Mouse (Mus musculus) thymus, postnatal 14 days (tissue): ENCODE measurements around the gene Iscu.

Experiments
- DNase-seq: peaks from one replicate; pipeline ENCODE4 v3.0.0; 2021

Iscu gene

DNA sequence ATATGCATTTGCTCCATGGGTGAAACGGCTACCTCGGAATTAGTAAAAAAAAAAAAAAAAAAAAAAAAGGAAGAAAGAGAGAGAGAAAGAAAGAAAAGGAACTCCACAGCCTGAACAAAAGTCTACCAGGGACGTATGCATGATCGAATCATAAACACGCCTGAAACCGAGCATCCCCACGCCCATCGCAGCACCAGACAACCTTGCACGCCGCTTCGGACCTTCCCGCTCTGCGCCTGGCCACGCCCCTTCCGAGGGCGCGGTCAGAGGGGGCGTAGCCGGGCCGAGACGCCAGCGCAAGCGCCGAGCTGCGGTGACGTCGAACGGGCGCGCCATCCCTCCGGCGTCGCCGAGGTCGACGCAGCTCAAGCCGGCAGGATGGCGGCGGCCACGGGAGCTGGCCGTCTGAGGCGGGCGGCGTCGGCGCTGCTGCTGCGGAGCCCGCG, at the start of gene Iscu, which contains the start of gene Sart3:
Gene Iscu, plus strand, starts transcription at position 299 of the 446 bp plus-strand sequence.
Gene Sart3, minus strand, starts transcription at position 61 of the 446 bp plus-strand sequence.
- DNase-seq, result peak; percentile 97

DNA sequence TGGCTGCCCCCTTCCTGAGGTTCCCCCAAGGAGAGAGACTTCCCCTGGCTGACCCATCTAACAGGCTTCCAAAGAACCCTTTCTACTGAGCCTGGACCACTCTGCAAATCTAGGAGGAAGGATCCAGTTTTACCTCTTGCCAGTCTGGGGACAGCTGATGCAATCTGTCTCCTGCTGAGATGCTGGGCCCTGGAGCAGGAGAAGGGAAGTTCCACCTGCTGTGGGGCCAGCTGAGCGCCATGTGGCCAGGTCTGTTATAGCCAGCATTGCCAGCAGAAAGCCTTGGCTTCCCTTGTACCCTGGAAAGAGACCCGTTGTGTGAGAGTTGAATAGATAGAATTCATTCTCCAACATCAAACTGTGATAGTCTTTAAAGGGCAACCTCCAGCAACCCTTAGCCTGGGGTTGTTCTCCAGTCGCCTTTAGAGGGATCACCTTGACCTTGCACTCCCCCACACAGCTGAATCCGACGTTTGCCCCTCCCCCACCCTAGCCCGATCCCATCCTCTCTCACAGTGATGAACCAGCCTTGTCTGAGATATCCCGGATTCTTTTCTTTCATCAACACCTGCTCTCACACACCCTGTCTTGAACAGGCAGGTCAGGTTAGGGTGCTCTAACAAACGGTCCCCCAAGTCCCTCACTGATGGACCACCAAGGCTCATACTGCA, 48.8 kb upstream of the Iscu start:
- DNase-seq, result no peak

DNA sequence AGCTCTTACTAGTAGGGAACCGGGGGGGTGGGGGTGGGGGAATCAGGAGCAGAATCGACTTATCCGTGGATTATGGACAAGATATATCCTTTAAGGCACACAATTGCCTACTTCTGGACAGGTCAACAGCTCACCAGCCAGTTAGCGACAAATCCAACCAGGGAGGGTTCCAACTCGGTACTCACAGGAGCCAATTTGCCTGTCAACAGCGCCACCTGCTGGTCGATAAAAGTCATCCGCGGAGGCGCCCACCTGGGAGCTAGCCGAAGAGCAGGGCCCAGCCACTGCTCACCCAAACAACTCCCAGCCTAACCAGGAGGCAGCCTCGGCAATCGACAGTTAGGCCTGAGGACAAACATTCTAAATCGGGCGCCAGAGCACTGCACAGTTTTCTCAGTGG, 48.1 kb upstream of the Iscu start, which contains the start of gene 1700069L16Rik:
Gene 1700069L16Rik, minus strand, starts transcription at position 327 of the 400 bp plus-strand sequence.
- DNase-seq, result peak; percentile 77

DNA sequence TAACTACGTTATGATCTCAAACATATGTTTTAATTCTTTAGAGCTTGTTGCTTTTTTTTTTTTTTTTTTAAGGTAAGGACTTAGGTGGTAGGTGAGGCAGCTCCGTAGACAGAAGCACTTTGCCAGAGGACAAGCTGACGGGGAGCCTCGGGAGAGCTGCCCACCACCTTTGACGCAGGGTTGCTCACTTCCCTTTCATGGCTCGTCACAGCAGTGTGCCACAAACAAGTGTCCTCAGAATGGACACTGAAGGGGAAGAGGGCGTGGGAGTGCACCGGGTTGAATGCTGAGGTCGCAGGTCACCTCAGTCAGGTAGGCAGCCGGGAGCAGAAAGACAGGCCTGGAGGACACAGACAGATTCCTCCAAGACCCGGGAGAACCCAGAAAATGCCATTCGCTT, 47.1 kb upstream of the Iscu start:
- no peak for DNase-seq

DNA sequence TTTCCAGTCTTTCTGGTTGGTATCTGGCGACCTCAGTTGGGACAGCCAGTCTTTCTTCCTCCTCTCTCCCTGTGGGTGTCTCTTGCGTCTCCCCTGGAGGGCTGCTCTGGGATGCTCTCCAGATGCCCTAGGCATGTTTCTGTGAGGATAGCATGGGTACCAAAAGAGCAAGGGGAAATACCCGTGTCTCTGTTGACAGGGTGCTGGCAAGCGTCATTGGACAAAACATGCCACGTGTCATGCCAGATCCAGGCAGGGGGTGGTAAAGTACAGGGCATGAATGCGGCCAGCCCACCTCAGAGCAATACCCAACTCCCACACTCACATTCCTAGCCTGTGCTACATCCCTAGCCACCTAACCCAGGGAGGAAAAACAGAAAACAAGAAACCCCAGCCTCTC, 45.9 kb upstream of the Iscu start:
- no peak for DNase-seq

DNA sequence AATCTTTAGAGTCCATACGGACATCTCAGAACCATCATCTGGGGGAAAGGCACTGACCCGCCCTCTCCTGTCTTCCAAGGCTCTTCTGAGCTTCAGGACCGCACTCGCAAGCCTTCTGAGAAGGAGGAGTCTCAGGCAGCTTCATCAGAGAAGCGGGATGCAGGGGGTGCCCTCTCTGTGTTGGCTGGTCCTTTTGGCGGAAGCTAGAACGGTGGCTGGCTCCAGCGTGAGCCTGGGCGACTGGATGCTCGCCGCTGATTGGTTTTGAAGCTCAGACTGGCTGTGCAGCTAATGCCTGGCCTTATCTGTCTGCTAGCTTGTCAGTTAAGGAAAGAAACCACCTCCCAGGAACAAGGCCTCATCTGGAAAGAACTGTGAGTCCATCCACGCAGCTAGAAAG, 45.3 kb upstream of the Iscu start:
- no peak for DNase-seq

DNA sequence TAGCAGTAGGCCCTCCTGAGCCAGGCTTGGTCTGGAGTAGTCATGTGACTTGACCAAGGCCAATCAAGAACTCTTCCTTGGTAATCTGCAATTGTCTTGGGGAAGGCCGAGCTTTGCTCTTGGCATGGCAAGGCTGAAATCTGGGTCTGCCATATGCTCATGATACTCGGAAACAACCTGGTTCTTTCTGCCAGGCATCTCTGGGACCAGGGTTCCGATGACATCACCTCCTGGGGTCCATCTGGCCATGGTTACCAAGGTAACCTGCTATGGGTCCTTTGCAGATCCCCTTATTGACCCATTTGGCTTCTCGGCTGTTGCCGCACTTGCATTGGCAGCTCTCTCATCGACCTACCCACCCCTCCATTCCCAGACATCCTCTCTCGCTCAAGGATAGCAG, 44.5 kb upstream of the Iscu start:
- no peak for DNase-seq

DNA sequence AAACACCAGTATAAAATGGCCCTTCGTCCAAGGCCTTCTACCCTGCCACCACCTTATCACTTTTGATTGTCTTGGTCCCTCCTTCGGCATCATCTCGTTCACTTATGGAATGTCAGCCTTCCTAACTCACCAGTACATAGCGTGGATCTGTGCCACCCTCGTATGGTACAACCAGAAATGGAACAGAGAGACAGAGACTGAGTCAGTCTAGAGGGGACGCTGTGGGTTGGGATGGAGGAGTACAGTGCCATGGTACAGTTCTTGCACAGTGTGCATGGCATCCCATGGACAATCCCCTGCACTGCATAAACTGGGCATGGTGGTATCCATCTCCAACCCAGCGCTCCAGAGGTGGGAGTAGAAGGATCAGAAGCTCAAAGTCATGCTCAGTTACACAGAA, 43.9 kb upstream of the Iscu start:
- DNase-seq, result no peak

DNA sequence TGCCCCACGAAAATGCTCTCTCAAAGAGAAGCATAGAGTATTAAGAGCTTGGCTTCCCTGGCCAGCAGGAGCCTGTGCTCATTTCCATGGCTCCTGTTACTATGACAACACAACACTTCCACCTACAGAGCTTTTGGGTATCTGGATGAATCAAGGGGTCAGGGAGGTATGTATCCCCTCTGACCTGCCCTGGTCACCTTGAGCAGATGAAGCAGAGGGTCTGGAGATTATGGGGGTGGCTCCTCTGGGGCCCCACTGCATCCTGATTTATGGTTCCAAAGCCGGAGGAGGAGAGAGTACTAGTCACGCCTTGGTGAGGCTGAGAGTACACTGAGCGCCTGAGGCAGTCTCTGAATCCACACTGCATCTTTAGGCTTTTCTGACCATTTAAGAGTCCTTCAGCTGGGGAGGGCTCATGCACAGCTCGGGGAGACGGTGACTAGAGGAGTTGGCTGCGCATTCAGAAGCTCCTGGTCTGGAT, 41.9 kb upstream of the Iscu start:
- no peak for DNase-seq

DNA sequence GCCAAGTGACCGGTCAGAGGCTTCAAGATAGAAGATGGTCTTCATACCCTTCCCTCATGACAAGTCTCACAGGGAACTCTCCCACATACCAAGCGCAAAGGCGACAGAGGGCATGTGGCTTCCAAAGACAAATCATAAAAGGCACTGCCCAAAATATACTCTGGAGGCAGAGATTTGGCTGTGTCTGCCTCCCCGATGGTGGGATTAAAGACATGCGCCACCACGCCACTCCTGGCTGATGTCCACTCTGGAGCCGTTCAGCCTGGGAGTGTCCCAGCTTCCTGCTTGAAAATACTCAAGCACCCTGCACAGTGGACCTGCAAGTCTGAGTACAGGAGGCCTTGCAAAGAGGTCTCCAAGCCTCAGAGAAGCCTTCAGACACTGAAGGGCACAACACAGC, 41.4 kb upstream of the Iscu start:
- DNase-seq, result no peak

DNA sequence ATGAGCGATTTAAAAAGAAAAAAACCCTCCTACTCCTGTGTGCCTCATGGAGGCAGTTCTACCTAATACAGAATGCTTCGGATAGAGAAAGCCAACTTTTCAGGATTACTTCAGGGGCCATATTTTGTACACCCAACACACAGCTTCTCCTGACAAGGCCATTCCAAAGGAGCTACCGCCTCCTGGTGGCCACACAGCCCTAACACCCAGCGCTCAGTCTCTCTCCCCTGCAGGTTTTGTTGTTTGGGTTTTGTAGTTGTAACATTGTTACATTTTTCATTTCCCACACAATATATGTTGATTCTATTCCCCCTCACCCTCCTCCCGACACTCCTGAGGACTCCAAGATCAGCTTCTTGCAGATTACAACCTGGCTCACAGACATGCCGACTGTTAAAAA, 40.4 kb upstream of the Iscu start:
- DNase-seq, result peak; percentile 57

DNA sequence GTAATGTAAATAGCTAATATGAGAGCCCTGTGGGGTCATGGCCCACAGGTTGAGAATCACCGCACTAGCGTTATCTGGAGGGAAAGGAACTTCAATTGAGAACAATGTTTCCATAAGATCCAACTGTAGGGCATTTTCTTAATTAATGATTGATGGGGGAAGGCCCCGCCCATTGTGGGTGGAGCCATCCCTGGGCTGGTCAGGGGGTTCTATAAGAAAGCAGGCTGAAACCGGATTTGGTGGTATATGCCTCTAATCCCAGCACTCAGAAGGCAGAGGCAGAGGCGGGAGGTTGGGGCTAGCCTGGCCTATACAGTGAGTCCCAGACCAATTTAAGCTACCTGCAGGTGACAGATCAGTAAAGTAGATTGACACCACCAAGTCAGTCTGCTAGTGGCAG, 38.2 kb upstream of the Iscu start:
- no peak for DNase-seq

DNA sequence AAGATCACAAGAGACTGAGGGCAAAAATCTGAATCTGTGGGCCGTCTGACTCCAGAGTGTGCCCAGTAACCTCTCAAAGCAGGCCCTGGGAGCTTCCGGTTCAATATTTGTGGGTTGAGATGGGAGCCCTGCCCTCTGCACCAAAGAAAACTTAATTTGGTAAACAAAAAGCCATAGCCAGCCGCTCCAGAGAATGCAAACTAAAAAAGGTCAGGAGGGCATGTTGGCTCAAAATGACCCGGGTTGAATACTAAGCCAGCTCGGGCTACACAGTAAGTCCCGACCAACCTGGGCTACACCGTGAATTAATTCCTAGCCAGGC, 37.6 kb upstream of the Iscu start:
- no peak for DNase-seq

DNA sequence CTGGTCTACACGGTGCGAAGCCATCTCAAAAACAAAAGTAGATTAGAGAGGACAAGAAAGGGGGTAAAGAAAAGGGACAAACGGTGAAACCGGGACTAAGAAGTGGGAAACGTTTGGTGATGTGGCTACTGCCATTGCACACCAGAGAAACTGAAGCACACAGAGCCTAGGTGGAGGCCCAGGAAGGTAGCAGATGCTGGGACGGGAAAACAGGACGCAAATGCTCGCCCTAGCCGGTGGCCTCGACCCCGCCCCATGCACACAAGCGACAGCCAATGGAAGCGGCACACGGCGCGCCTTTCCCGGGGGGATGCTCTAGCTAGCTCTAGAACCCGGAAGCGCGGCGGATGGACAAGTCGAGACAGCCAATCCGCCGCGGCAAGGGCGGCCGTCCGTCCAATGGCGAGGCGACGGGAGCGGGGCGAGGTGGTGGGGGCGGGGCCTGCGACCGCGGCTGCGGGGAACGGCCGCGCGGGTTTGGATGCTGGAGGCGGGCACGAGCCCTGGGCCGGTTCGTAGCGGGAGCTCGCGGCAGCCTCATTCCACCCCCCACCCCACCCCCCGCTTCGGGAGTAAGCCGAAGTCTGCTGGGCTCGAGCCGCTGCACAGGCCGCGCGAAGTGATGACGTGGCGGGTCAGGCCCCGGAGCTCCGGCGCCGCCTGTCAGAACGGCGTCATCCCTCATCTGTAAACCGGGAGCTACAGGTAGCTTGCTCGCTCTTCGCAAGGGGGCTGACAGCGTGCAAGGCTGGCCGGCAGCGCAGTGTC, 37.0 kb upstream of the Iscu start, which contains the start of gene Ficd:
Gene Ficd, plus strand, starts transcription at position 459 of the 768 bp plus-strand sequence.
- DNase-seq, result peak; percentile 94

DNA sequence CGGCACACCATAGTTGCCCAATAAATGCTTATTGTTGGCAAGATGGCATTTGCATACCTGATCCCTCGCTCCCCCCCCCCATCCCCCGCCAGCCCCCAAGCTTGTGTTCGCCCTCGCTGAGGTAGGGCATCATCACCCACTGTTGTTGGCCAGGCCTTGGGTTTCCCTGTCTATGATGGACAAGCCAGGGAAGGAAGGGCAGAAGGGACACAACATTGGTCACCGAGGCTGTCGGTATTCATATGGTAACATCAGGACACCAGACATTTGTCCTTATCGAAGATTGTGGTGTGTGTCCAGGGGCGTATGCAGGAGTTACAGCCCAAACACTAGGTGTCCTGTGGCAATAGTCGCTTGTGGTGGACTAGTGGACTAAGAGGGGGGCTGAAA, 36.4 kb upstream of the Iscu start:
- no peak for DNase-seq

DNA sequence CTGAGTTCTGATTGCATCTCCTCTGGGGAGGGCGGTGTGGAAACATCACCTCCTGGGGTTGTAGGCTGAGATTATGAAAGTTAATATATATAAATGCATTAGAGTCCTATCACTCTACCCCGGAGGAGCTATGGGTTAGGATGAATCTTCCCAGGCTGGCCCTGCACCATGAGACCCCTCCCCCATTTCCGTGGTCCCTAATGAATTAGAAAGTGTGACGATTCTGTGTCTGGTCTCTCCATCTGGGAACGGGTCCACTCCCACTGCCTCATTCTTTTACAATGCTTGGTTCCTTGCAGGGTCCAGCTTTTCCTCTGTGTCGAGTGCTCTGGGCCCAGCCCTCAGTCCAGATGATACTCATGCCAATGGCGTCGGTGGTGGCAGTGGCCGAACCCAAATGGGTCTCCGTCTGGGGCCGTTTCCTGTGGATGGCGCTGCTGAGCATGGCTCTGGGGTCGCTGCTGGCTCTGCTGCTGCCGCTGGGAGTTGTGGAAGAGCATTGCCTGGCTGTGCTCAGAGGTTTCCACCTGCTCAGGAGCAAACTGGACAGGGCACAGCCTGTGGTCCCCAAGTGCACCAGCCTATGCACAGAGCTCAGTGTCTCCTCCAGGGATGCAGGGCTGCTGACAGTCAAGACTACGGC, 35.9 kb upstream of the Iscu start:
- peak; percentile 28 for DNase-seq

DNA sequence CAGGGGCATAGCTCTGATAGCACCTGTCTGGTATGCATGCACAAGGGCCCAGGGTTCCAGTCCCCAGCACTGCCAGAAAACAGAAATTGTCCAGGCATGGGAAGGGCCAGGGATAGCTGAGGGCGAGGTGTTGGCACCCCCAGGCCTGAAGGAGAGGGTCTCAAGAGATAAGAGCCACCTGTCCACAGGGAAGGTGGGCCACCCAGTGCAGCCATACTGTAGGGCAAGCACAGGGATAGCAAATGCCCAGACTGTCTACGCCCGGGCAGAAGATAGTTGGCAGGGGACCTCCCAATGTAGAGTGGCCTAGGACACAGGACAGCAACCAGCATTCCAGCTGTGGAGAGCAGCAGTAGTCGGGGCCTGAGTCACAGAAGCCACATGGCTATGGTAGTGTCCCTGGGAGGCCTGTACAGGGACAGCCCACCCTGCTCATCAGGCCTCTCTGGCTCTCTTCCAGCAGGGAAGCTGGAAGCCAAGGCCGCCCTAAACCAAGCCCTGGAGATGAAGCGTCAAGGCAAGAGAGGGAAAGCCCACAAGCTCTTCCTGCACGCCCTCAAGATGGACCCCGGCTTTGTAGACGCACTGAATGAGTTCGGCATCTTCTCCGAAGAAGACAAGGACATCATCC, 34.8 kb upstream of the Iscu start:
- DNase-seq, result no peak

DNA sequence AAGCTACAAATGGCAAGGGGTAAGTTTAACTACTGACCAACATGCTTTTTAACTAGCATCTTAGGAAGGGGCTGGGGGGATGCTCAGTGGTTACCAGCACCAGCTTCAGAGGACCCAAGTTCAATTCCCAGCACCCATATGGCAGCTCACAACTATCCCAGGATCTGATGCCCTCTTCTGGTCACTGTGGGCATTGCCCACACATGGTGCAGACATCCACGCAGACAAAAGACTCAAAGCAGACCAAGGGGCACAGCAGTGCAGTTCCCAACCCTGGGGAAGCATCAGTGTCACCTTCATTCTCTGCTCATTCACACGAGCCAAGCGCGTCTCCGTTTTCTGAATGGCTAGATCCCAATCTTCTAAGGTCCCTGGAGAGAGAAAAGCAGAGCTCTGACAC, 24.9 kb upstream of the Iscu start:
- no peak for DNase-seq

DNA sequence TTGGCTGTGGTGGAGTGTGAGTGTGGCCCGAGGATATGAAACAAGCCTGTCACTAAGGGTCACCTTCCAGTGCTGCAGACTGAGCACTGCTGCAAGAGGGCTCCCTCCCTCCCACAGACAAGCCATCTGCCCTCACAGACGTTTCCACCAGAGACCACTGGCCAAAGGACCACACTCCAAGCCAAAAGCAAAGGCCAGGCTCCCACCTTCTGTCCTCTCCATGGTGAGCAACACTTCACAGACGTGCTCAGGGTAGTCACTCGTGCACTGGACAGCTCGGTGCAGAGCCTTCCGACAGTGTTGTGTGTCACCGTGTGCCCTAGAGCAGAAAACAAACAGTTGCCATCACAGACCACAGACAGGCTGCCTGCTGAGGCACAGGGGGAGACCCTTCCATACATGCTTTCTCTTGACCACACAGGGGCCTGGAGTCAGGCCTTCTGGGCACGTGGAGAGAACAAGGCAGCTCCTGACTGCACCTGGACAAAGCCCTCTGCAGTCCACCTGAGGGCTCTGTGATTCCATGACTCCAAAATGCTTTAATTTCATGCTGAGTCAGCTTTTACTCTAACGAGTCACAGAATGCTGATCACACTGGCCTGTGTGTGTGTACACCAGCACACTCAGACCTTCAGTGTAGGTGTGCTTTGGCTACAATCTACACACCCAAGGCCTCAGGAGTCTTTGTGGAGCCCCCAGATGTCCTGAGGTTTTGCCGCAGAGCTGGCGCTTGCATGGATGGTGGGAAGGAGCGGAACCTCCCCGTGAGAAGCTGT, 23.8 kb upstream of the Iscu start:
- no peak for DNase-seq

DNA sequence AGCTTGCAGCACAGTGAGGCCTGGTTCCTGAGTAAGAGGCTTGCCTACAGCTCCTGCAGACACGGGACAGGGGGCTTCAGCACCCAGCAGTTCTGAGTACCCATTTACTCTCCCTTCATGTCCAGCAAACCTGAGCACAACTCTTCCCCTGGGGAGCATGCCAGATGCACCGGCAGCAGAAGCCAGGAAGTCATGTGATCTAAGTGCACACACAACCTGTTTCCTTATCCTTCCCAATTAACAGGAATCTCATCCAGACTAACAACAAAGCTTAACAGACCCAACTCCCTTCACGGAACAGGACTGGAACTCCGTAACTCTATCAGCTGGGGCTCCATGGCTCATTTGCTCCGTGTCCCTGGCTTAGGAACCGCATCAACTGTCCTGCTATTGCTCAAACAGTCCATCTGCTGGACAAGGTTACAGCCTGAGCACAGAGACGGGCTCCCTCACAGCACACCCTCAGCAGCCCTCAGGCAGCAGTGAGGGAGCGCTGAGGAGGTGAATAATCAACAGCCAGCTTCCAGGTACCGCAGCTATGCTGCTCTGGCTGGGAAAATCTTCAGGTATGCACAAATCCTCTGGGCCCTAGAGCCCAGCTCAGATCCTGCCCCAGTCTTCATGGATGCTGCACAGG, 20.9 kb upstream of the Iscu start:
- no peak for DNase-seq

DNA sequence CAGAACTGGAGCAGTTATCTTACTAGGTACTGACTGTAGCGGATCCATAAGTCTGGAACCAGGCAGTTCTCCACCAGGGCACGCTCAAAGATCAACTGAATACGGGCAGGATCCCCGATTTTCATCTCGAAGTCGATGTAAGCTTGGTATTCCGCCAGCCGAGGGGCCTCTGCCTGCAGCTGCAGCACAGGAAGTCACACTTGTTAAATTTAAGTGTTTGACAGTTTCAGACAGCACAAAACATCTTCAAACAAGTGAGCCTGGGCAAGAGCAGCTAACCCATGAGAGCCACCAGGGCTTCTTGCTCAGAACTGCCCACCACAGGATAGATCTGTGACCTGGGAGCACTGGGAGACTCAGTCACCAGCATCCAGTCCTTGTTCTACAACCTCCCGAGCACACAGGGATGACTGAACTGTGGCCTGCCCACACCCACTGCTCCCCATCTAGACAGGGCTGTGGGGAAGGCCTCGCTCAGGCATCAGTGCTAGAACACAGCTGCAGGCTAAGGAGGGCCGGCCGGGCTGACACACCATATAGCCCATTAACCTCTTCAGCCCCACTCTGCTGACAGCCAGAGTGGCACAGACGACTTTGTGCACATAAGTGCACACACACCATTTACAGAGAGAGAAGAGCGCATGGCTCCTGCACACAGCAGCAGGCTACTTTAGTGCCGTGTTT, 17.1 kb upstream of the Iscu start:
- DNase-seq, result no peak
